Comparison of ENCODE assay signal across 16 mouse cellular contexts in genomic region chr11:88253514-88254167, GRCm38 (mm10). TPM values are rescaled to one million over a fixed set of nuclear protein-coding genes. Genes with fewer than 3 reads are reported as not detected.
DNase-seq lines count a peak whose midpoint lies in the region; ATAC-seq lines count a peak whose summit lies in the region.
"Had no signal": no experiment of that assay in that cellular context is flagged by ENCODE, and none has a peak within 500 bp of the region (broad histone marks: within the 10 kb centered on the region; RNA-seq: fewer than 3 reads in every experiment).

No protein-coding gene starts in this region.

- peaks cover 45% of the 10 kb centered on the region for H3K4me1 ChIP-seq in heart, embryonic 12.5 days (replicated peaks)
- H3K4me1 ChIP-seq in embryonic facial prominence, embryonic 13.5 days: peaks cover 20% of the 10 kb centered on the region
- peaks cover 33% of the 10 kb centered on the region for H3K4me1 ChIP-seq in hindbrain, embryonic 15.5 days (replicated peaks)
- H3K4me1 ChIP-seq in neural tube, embryonic 12.5 days: peaks cover 48% of the 10 kb centered on the region

- peak overlapping the region; percentile 31; the same call in 1 of the 2 replicates for H3K9ac ChIP-seq in heart, embryonic 12.5 days
- no peak overlapping the region for H3K9ac ChIP-seq in embryonic facial prominence, embryonic 13.5 days
- H3K9ac ChIP-seq in hindbrain, embryonic 15.5 days: no peak overlapping the region
- H3K9ac ChIP-seq in neural tube, embryonic 12.5 days: peak overlapping the region; percentile 18; the same call in 1 of the 2 replicates

- H3K4me3 ChIP-seq in heart, embryonic 12.5 days: no peak overlapping the region
- no peak overlapping the region for H3K4me3 ChIP-seq in embryonic facial prominence, embryonic 13.5 days
- no peak overlapping the region for H3K4me3 ChIP-seq in hindbrain, embryonic 15.5 days
- H3K4me3 ChIP-seq in neural tube, embryonic 12.5 days: no peak overlapping the region

- no peaks in the 10 kb centered on the region for H3K36me3 ChIP-seq in heart, embryonic 12.5 days
- H3K36me3 ChIP-seq in embryonic facial prominence, embryonic 13.5 days: no peaks in the 10 kb centered on the region
- no peaks in the 10 kb centered on the region for H3K36me3 ChIP-seq in hindbrain, embryonic 15.5 days
- H3K36me3 ChIP-seq in neural tube, embryonic 12.5 days: no peaks in the 10 kb centered on the region

- no peak for ATAC-seq in heart, embryonic 12.5 days (ENCODE audit: insufficient number of reproducible peaks, low FRiP score)
- ATAC-seq in embryonic facial prominence, embryonic 13.5 days (ENCODE audit: insufficient number of reproducible peaks, insufficient read depth, low FRiP score, low TSS enrichment, low read depth): 0 out of 2 replicates have a peak, but pooled peaks have one; percentile 10
- ATAC-seq in hindbrain, embryonic 15.5 days (ENCODE audit: low FRiP score, low read depth): 0 out of 2 replicates have a peak, but pooled peaks have one; percentile 7
- ATAC-seq in neural tube, embryonic 12.5 days (ENCODE audit: low FRiP score, low read depth): no peak

- H3K4me2 ChIP-seq in heart, embryonic 12.5 days: no peak overlapping the region
- H3K4me2 ChIP-seq in embryonic facial prominence, embryonic 13.5 days: no peak overlapping the region
- no peak overlapping the region; the same call in 1 of the 2 replicates for H3K4me2 ChIP-seq in hindbrain, embryonic 15.5 days
- H3K4me2 ChIP-seq in neural tube, embryonic 12.5 days (replicated peaks): peak overlapping the region; percentile 29; the same call in 1 of the 2 replicates

- 46% methylated on average over 7 of the region's 7 CpGs for WGBS in heart, embryonic 12.5 days
- 39% methylated on average over 7 of the region's 7 CpGs for WGBS in embryonic facial prominence, embryonic 13.5 days
- WGBS in hindbrain, embryonic 15.5 days: 18% methylated on average over 7 of the region's 7 CpGs
- 25% methylated on average over 7 of the region's 7 CpGs for WGBS in neural tube, embryonic 12.5 days

- no peaks in the 10 kb centered on the region for H3K9me3 ChIP-seq in heart, embryonic 12.5 days (replicated peaks)
- no peaks in the 10 kb centered on the region for H3K9me3 ChIP-seq in embryonic facial prominence, embryonic 13.5 days
- no peaks in the 10 kb centered on the region for H3K9me3 ChIP-seq in hindbrain, embryonic 15.5 days
- 0 out of 2 replicates have a peak, but pooled peaks cover 4% of the 10 kb centered on the region for H3K9me3 ChIP-seq in neural tube, embryonic 12.5 days

- no peak for DNase-seq in heart, postnatal 36 days
- DNase-seq in right cerebral cortex, adult 2 months (ENCODE audit: low spot score in 2 of 2): no peak
- DNase-seq in adrenal gland, postnatal 4 days (ENCODE audit: low spot score in 2 of 2): no peak
- DNase-seq: kidney, postnatal 10 days; liver; right cerebral cortex, postnatal 25 days; thymus, postnatal 4 days had no signal

- H3K27me3 ChIP-seq in heart, embryonic 12.5 days (replicated peaks): no peaks in the 10 kb centered on the region
- H3K27me3 ChIP-seq in embryonic facial prominence, embryonic 13.5 days: peaks cover 13% of the 10 kb centered on the region; the same call in 1 of the 2 replicates
- no peaks in the 10 kb centered on the region for H3K27me3 ChIP-seq in hindbrain, embryonic 15.5 days
- H3K27me3 ChIP-seq in neural tube, embryonic 12.5 days (replicated peaks): no peaks in the 10 kb centered on the region

- peak overlapping the region; percentile 65 for H3K27ac ChIP-seq in heart, embryonic 12.5 days (ENCODE audit: poor library complexity, severe bottlenecking)
- H3K27ac ChIP-seq in embryonic facial prominence, embryonic 13.5 days: no peak overlapping the region; the same call in 1 of the 2 replicates
- H3K27ac ChIP-seq in hindbrain, embryonic 15.5 days (replicated peaks): peak overlapping the region; percentile 70
- peak overlapping the region; percentile 59; the same call in 1 of the 2 replicates for H3K27ac ChIP-seq in neural tube, embryonic 12.5 days

- intact Hi-C loops in heart, postnatal 36 days (cut with DNase I): loop anchor here (2.0 kb wide), 1 partner anchor 475 kb away; no protein-coding TSS in a partner anchor

RNA-seq across cellular contexts. Expression of gene Ccdc182, which starts 40.2 kb away (rescaled TPM):
- polyA plus RNA-seq in heart, embryonic 12.5 days (2016; fragmentation: Nextera tagmentation; extraction: Ambion mirVana): 0.26 TPM in 1 of 2 replicates, not detected in the other
- total RNA-seq in heart, postnatal 36 days (2021): not detected
- 0.22 and 0.39 TPM in 2 replicates for polyA plus RNA-seq in embryonic facial prominence, embryonic 13.5 days (2015; fragmentation: Nextera tagmentation; extraction: Ambion mirVana)
- polyA plus RNA-seq in hindbrain, embryonic 15.5 days (2015; fragmentation: Nextera tagmentation; extraction: Ambion mirVana): 0.17 and 0.29 TPM in 2 replicates
- 11.4 and 14.5 TPM in 2 replicates for polyA plus RNA-seq in neural tube, embryonic 12.5 days (2016; fragmentation: Nextera tagmentation; extraction: Ambion mirVana)
- not detected for total RNA-seq in adrenal gland, postnatal 4 days (2021)
- total RNA-seq: CH12.LX; heart, adult 8-10 months; left cerebral cortex, adult 18-20 months had no signal
- polyA plus RNA-seq: lung, embryonic 16.5 days; stomach, embryonic 14.5 days had no signal

RNA-seq across cellular contexts. Expression of gene Mrps23, which starts 49.5 kb away (rescaled TPM):
- polyA plus RNA-seq in heart, embryonic 12.5 days (2016; fragmentation: Nextera tagmentation; extraction: Ambion mirVana): 79.2 and 81.4 TPM in 2 replicates
- total RNA-seq in heart, postnatal 36 days (2021): 100 to 1,000 TPM; 273 to 312 TPM
- 64.1 and 69.4 TPM in 2 replicates for polyA plus RNA-seq in embryonic facial prominence, embryonic 13.5 days (2015; fragmentation: Nextera tagmentation; extraction: Ambion mirVana)
- 60.3 and 61.7 TPM in 2 replicates for polyA plus RNA-seq in hindbrain, embryonic 15.5 days (2015; fragmentation: Nextera tagmentation; extraction: Ambion mirVana)
- 70.1 and 71.6 TPM in 2 replicates for polyA plus RNA-seq in neural tube, embryonic 12.5 days (2016; fragmentation: Nextera tagmentation; extraction: Ambion mirVana)
- 100 to 1,000 TPM; 143 to 160 TPM for total RNA-seq in adrenal gland, postnatal 4 days (2021)

Comparison
In these comparisons a context has a peak if more than half of its experiments do, and no peak if none do; other contexts are left out.
1. ATAC-seq: peak in embryonic facial prominence, embryonic 13.5 days (single experiment) and hindbrain, embryonic 15.5 days (single experiment); none in heart, embryonic 12.5 days (single experiment) and neural tube, embryonic 12.5 days (single experiment).
2. H3K9ac ChIP-seq: peak in heart, embryonic 12.5 days (single experiment) and neural tube, embryonic 12.5 days (single experiment); none in embryonic facial prominence, embryonic 13.5 days (single experiment) and hindbrain, embryonic 15.5 days (single experiment).